Mouse (Mus musculus): ENCODE results near the gene Slc2a8. TPM values are rescaled to one million over a fixed set of nuclear protein-coding genes. Genes with fewer than 3 reads are reported as not detected.

Slc2a8 gene
- polyA plus RNA-seq, 1 experiment from 2014 or later, result 21.1 TPM

DNA sequence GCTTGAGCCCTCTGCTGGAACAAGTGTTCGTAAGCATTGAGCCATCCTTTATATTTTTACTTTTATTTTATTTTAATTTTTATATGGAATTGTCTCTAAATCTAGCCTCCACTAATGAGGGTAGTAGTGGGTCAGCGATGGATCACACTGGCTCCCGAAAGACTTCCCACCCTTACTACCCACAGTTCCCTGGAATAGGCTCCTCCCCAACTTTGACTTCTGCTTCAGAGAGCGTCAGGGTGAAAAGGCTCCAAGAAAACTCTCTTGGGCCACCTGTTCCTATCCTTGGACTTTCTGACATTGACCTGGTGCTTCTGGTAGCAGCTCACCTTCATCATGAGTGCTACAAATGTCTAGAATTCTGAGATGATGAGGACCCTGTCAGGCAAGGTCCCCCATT, 817 bp upstream of the Slc2a8 start:
- H3K9ac ChIP-seq (ENCODE audit: low read depth, low read length), result 0 out of 2 replicates have a peak overlapping the region, but pooled peaks have one; percentile 3
- peaks cover 7% of the 10 kb centered on the region; the same call in 1 of the 2 replicates for H3K4me1 ChIP-seq (ENCODE audit: control insufficient read depth, insufficient read depth, low read length)
- no peaks in the 10 kb centered on the region; the same call in 1 of the 2 replicates for H3K36me3 ChIP-seq (ENCODE audit: control insufficient read depth, insufficient read depth, low read length)
- no peaks in the 10 kb centered on the region for H3K27me3 ChIP-seq (ENCODE audit: control insufficient read depth, insufficient read depth, low read length)
- WGBS, result 2% methylated on average over 4 of the region's 4 CpGs
- no peak for ATAC-seq (ENCODE audit: low FRiP score, low TSS enrichment)
- H3K9me3 ChIP-seq (ENCODE audit: control insufficient read depth, low read length), result no peaks in the 10 kb centered on the region
- peak overlapping the region; percentile 78 for H3K4me3 ChIP-seq (ENCODE audit: low read length)
- no peak overlapping the region for H3K27ac ChIP-seq (ENCODE audit: low read depth, low read length)
- peak overlapping the region; percentile 99 for H3K4me2 ChIP-seq (replicated peaks; ENCODE audit: low read depth, low read length)

DNA sequence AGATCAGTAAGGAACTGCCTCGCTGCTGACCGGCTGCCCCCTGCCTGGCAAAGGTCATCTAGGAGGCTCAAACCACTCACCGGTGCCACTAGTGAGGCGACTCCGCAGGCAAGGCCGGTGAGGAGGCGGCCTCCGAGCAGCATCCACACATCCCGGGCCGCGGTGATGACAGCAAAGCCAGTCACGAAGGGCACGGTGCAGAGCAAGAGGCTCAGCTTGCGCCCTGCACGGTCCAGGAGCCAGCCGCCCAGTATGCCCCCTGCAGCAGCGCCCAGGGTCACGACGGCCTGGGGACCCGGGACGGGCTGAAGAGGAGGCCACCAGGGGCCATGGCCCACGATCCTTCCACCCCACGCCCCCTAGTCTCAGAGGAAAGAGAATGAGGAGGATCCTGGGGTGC, 602 bp downstream of the Slc2a8 start:
- no peaks in the 10 kb centered on the region; the same call in 1 of the 2 replicates for H3K36me3 ChIP-seq (ENCODE audit: control insufficient read depth, insufficient read depth, low read length)
- peak; percentile 51; the same call in 1 of the 2 replicates for ATAC-seq (ENCODE audit: low FRiP score, low TSS enrichment)
- peak overlapping the region; percentile 99 for H3K4me2 ChIP-seq (replicated peaks; ENCODE audit: low read depth, low read length)
- H3K27me3 ChIP-seq (ENCODE audit: control insufficient read depth, insufficient read depth, low read length), result no peaks in the 10 kb centered on the region
- H3K4me3 ChIP-seq (ENCODE audit: low read length), result peak overlapping the region; percentile 78
- peak overlapping the region; percentile 83 for H3K9ac ChIP-seq (ENCODE audit: low read depth, low read length)
- peaks cover 7% of the 10 kb centered on the region; the same call in 1 of the 2 replicates for H3K4me1 ChIP-seq (ENCODE audit: control insufficient read depth, insufficient read depth, low read length)
- no peaks in the 10 kb centered on the region for H3K9me3 ChIP-seq (ENCODE audit: control insufficient read depth, low read length)
- peak overlapping the region; percentile 62; the same call in 1 of the 2 replicates for H3K27ac ChIP-seq (ENCODE audit: low read depth, low read length)
- under 1% methylated on average over 23 of the region's 23 CpGs for WGBS

DNA sequence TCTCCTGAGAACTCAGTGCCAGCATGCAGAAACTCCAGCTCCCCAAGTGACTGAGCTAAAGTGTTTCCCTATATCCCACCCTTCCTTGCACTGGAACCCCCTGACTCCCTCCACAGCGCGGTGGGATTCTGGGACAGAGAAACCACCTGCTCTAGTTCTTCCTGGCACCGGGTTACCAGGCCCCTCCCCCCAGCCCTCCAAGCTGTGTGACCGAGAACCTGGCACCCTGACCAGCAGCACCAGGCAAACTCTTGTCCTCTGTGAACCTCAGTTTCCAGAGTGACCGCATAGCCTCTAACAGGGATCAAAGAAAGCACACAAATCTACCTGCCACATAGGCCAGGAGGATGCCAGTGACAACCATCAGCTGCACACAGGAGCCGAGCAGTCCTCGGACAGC, 2.2 kb downstream of the Slc2a8 start:
- ATAC-seq (ENCODE audit: low FRiP score, low TSS enrichment), result no peak
- H3K4me2 ChIP-seq (replicated peaks; ENCODE audit: low read depth, low read length), result no peak overlapping the region
- 77% methylated on average over 7 of the region's 7 CpGs for WGBS

DNA sequence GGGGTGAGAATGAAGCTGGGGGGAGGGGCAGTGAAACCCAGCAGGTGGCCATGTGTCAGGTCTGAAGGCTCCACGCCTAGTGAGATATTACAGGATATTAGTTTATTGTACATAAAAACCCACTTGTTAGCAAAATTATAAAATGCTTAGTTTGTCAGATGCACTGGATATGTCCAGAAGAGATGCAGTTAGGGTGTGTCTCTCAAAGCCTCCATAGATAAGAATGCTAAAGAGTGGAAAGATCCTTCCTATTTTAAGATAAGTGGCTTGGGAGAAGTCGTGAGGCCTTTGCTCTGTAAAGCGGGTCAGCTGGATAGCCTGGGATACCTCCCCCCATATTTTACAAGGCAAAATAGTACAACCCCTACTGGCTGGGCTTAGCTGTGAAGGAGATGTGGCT, 3.2 kb downstream of the Slc2a8 start:
- no peak overlapping the region for H3K9ac ChIP-seq (ENCODE audit: low read depth, low read length)
- peaks cover 14% of the 10 kb centered on the region; the same call in 1 of the 2 replicates for H3K36me3 ChIP-seq (ENCODE audit: control insufficient read depth, insufficient read depth, low read length)
- no peak overlapping the region for H3K4me2 ChIP-seq (replicated peaks; ENCODE audit: low read depth, low read length)
- H3K27ac ChIP-seq (ENCODE audit: low read depth, low read length), result no peak overlapping the region
- no peak for ATAC-seq (ENCODE audit: low FRiP score, low TSS enrichment)
- H3K4me3 ChIP-seq (ENCODE audit: low read length), result no peak overlapping the region
- H3K9me3 ChIP-seq (ENCODE audit: control insufficient read depth, low read length), result no peaks in the 10 kb centered on the region
- H3K4me1 ChIP-seq (ENCODE audit: control insufficient read depth, insufficient read depth, low read length), result peaks cover 7% of the 10 kb centered on the region; the same call in 1 of the 2 replicates
- 80% methylated on average over 3 of the region's 3 CpGs for WGBS
- H3K27me3 ChIP-seq (ENCODE audit: control insufficient read depth, insufficient read depth, low read length), result no peaks in the 10 kb centered on the region

More for the DNA sequence above, 2.2 kb downstream of the Slc2a8 start:
- H3K9me3 ChIP-seq (ENCODE audit: control insufficient read depth, low read length), result no peaks in the 10 kb centered on the region
- H3K4me3 ChIP-seq (ENCODE audit: low read length), result no peak overlapping the region
- no peaks in the 10 kb centered on the region for H3K27me3 ChIP-seq (ENCODE audit: control insufficient read depth, insufficient read depth, low read length)
- H3K36me3 ChIP-seq (ENCODE audit: control insufficient read depth, insufficient read depth, low read length), result peaks cover 5% of the 10 kb centered on the region; the same call in 1 of the 2 replicates
- no peak overlapping the region for H3K27ac ChIP-seq (ENCODE audit: low read depth, low read length)
- H3K4me1 ChIP-seq (ENCODE audit: control insufficient read depth, insufficient read depth, low read length), result peaks cover 7% of the 10 kb centered on the region; the same call in 1 of the 2 replicates
- no peak overlapping the region for H3K9ac ChIP-seq (ENCODE audit: low read depth, low read length)

DNA sequence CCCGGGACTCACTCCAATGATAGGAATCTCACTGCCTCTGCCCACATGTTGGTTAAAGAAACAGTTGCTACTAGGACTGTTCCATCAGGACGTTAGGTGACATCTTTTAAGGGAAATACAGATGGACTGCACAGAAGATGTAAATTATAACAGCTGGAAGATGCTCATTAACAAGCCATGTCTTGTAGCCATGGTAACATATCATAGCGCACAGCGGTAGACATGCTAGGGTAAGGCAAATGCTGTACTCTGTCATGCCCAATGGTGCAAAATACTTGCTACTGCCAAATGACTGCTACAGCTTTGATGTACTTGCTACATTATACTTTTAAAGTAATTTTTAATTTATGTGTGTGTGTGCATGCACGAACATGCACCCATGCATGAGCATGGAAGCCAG, 4.8 kb downstream of the Slc2a8 start:
- Histone ChIP-seq H3K27me3 (ENCODE audit: control insufficient read depth, insufficient read depth, low read length) (no peaks in the 10 kb centered on the region), H3K27ac (ENCODE audit: low read depth, low read length) (no peak overlapping the region), H3K9me3 (ENCODE audit: control insufficient read depth, low read length) (no peaks in the 10 kb centered on the region), H3K4me2 (replicated peaks; ENCODE audit: low read depth, low read length) (no peak overlapping the region), H3K9ac (ENCODE audit: low read depth, low read length) (no peak overlapping the region), H3K4me1 (ENCODE audit: control insufficient read depth, insufficient read depth, low read length) (peaks cover 7% of the 10 kb centered on the region; the same call in 1 of the 2 replicates), H3K4me3 (ENCODE audit: low read length) (no peak overlapping the region), H3K36me3 (ENCODE audit: control insufficient read depth, insufficient read depth, low read length) (peaks cover 25% of the 10 kb centered on the region)
- ATAC-seq (ENCODE audit: low FRiP score, low TSS enrichment), result no peak
- WGBS, result 86% methylated on average over 5 of the region's 5 CpGs

DNA sequence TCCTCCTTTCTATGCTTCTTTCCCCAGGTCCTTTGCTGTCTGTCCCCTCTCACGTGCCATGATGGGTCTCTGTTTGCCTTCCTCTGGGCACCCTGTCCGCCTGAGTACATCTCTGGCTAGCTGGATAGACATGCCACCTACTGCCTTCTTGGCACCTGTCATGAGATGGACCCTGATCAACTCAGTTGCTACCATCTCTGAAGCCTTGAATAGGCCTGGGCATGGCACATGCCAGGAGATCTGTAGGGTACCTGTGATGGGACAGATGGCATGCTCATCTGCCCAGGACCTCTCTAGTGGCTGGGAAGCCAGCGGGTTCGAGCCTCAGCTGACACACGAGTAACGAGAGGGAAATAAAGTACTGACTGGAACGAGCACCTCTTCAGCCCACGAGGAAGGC, 7.7 kb downstream of the Slc2a8 start:
- ATAC-seq (ENCODE audit: low FRiP score, low TSS enrichment), result no peak
- H3K27ac ChIP-seq (ENCODE audit: low read depth, low read length), result no peak overlapping the region
- H3K9me3 ChIP-seq (ENCODE audit: control insufficient read depth, low read length), result no peaks in the 10 kb centered on the region
- H3K36me3 ChIP-seq (ENCODE audit: control insufficient read depth, insufficient read depth, low read length), result peaks cover 25% of the 10 kb centered on the region
- H3K4me3 ChIP-seq (ENCODE audit: low read length), result no peak overlapping the region
- 89% methylated on average over 8 of the region's 8 CpGs for WGBS
- H3K9ac ChIP-seq (ENCODE audit: low read depth, low read length), result no peak overlapping the region
- no peak overlapping the region for H3K4me2 ChIP-seq (replicated peaks; ENCODE audit: low read depth, low read length)
- no peaks in the 10 kb centered on the region for H3K27me3 ChIP-seq (ENCODE audit: control insufficient read depth, insufficient read depth, low read length)
- H3K4me1 ChIP-seq (ENCODE audit: control insufficient read depth, insufficient read depth, low read length), result no peaks in the 10 kb centered on the region

DNA sequence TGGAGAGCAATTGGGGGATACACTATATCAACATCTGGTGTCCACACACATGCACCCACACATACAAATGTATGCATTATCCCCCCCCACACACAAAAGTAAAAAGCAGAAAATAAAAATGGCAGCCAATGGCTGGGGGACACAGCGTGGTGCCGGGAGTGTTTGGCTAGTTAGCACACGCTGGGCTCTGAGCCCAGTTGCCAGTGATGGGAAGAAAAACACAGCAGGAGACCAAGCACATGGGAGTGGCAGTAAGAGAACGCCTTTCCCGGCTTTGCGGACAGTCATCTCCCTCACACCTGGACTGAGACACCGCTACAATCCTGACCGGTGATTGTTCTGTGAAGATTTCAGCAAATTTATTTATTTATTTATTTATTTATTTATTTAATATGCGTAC, 10.6 kb downstream of the Slc2a8 start:
- H3K27ac ChIP-seq (ENCODE audit: low read depth, low read length), result no peak overlapping the region
- ATAC-seq (ENCODE audit: low FRiP score, low TSS enrichment), result no peak
- 0 out of 2 replicates have a peak, but pooled peaks cover 2% of the 10 kb centered on the region for H3K4me1 ChIP-seq (ENCODE audit: control insufficient read depth, insufficient read depth, low read length)
- 57% methylated on average over 9 of the region's 9 CpGs for WGBS
- no peak overlapping the region for H3K4me3 ChIP-seq (ENCODE audit: low read length)
- H3K9ac ChIP-seq (ENCODE audit: low read depth, low read length), result no peak overlapping the region
- H3K36me3 ChIP-seq (ENCODE audit: control insufficient read depth, insufficient read depth, low read length), result peaks cover 25% of the 10 kb centered on the region
- H3K4me2 ChIP-seq (replicated peaks; ENCODE audit: low read depth, low read length), result no peak overlapping the region
- no peaks in the 10 kb centered on the region for H3K27me3 ChIP-seq (ENCODE audit: control insufficient read depth, insufficient read depth, low read length)
- no peaks in the 10 kb centered on the region for H3K9me3 ChIP-seq (ENCODE audit: control insufficient read depth, low read length)

DNA sequence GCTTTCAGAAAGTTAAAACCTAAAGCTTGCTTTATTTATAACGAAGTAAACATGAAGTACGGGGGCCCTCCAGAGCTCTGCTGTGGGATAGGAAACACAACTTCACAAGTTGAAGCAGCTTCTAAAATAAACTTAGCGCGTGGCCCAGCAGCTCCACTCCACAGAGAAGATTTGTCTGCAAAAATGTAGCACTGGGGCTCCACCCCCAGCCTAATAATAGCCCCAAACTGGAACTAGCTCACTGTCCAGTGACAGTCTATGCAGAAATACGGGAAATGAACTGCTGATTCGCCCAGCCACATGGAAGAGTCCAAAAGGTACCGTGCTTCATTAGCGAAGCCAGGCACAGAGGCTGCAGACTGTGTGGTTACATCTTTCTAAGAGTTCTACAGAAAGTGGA, 12.6 kb downstream of the Slc2a8 start:
- H3K9ac ChIP-seq (ENCODE audit: low read depth, low read length), result no peak overlapping the region
- 87% methylated on average over 8 of the region's 8 CpGs for WGBS
- H3K9me3 ChIP-seq (ENCODE audit: control insufficient read depth, low read length), result no peaks in the 10 kb centered on the region
- H3K4me1 ChIP-seq (ENCODE audit: control insufficient read depth, insufficient read depth, low read length), result peaks cover 16% of the 10 kb centered on the region; the same call in 1 of the 2 replicates
- H3K4me3 ChIP-seq (ENCODE audit: low read length), result no peak overlapping the region
- H3K27ac ChIP-seq (ENCODE audit: low read depth, low read length), result no peak overlapping the region
- H3K36me3 ChIP-seq (ENCODE audit: control insufficient read depth, insufficient read depth, low read length), result peaks cover 24% of the 10 kb centered on the region
- H3K27me3 ChIP-seq (ENCODE audit: control insufficient read depth, insufficient read depth, low read length), result no peaks in the 10 kb centered on the region
- H3K4me2 ChIP-seq (replicated peaks; ENCODE audit: low read depth, low read length), result no peak overlapping the region
- ATAC-seq (ENCODE audit: low FRiP score, low TSS enrichment), result no peak

DNA sequence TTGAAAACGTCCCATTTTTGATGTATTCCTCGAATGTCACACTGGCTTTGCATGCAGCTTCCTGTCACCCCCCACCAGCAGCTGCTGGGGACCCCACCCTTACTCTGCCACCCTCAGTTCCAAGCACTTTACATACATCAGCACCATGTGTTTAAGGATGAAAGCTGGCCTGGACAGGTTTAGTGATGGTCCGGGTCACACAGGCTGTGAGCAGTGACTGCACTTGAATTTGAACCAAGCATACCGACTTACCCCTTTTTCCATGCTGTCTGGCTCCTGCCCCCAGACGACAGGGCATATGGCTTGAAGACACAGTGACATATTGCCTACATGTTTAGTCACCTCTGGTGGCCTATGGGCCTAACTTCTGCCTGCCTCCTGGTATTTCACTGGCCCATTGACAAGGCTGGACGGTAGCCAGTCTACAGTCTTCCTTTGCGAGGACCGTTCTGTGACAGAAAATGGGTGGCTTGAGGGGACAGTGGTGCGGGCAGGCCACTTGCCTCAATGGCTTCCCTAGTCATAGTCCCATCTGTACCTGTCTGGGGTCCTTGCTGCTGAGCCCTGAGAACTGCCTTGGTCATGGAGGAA, 13.8 kb downstream of the Slc2a8 start:
- Histone ChIP-seq H3K4me1 (ENCODE audit: control insufficient read depth, insufficient read depth, low read length) (peaks cover 21% of the 10 kb centered on the region; the same call in 1 of the 2 replicates), H3K9ac (ENCODE audit: low read depth, low read length) (peak overlapping the region; percentile 78; the same call in 1 of the 2 replicates), H3K9me3 (ENCODE audit: control insufficient read depth, low read length) (no peaks in the 10 kb centered on the region), H3K36me3 (ENCODE audit: control insufficient read depth, insufficient read depth, low read length) (peaks cover 26% of the 10 kb centered on the region), H3K27me3 (ENCODE audit: control insufficient read depth, insufficient read depth, low read length) (no peaks in the 10 kb centered on the region), H3K4me3 (ENCODE audit: low read length) (no peak overlapping the region), H3K4me2 (replicated peaks; ENCODE audit: low read depth, low read length) (peak overlapping the region; percentile 83; the same call in 1 of the 2 replicates), H3K27ac (ENCODE audit: low read depth, low read length) (no peak overlapping the region)
- WGBS, result 86% methylated on average over 9 of the region's 9 CpGs
- no peak for ATAC-seq (ENCODE audit: low FRiP score, low TSS enrichment)

All from kidney, embryonic 14.5 days (tissue).